Mouse (Mus musculus) urinary bladder, postnatal 36 days (tissue): ENCODE measurements around the gene Aacs.

Experiments
- DNase-seq, 2 experiments: peaks; one replicate each; pipeline ENCODE4 v3.0.0; 2022; ENCODE audit warnings: low spot score in 2 of 2, mixed read lengths in 1 of 2

Gene Aacs

GRCm38 (mm10) chr5:125492379-125493092 is 16.9 kb downstream of the Aacs start:
- no peak for DNase-seq

DNA sequence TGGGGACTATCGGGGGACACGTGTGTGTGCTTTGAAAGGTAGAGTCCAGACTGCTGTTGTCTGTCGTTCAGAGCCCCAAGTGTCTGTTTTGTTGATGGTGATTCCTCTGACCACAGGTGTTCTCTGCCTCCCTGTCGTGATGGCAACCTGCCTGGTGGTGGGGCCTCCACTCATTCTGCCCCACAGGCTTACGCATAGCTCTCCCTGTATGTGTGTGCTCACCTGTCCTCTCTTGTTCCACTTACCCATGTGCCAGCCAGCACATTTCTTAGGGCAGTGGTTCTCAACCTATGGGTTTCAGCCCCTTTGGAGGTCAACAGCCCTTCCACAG is 17.4 kb downstream of the Aacs start:
- DNase-seq = no peak

- peak in 1 of 2 experiments; percentile 61 for DNase-seq
Measured at GRCm38 (mm10) chr5:125495655-125496054, 20.0 kb downstream of the Aacs start.

GRCm38 (mm10) chr5:125497821-125498600 is 22.4 kb downstream of the Aacs start:
- DNase-seq = no peak

DNA sequence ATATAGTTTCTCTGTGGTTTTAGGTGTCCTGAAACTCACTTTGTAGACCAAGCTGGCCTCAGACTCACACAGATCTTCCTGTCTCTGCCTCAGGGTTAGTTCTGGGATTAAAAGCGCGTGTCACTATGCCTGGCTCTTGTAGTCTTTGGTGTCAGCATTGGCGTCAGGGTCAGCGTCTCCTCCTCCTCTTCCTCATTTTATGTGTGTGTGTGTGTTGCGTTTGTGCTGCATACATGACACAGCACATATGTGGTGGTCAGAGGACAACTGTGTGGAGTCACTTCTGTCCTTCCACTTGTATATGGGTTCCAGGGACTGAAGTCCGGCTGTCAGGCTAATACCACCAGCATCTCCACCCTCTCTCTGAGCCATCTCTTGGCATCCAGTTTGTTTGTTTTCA is 25.9 kb downstream of the Aacs start:
- no peak for DNase-seq

- DNase-seq = no peak
Measured at GRCm38 (mm10) chr5:125502186-125502585, 26.6 kb downstream of the Aacs start.

GRCm38 (mm10) chr5:125503628-125504027 is 28.0 kb downstream of the Aacs start:
- DNase-seq = no peak

GRCm38 (mm10) chr5:125504692-125505091 is 29.1 kb downstream of the Aacs start:
- no peak for DNase-seq

DNA sequence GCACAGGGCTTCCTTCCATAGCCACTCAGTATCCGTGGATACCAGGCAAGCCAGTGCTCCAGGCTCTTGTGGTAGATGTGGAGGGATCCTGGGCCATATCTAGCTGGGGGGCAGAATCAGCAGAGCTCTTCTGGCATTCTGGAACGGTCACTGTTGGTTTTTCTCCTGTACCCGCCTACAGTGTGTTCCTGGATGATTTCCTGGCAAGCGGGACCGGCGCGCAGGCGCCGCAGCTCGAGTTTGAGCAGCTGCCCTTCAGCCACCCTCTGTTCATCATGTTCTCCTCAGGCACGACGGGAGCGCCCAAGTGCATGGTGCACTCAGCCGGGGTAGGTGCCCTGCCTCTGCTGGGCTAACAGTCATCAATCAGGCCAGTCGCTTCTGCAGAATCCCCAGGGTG is 30.4 kb downstream of the Aacs start:
- DNase-seq = no peak

DNA sequence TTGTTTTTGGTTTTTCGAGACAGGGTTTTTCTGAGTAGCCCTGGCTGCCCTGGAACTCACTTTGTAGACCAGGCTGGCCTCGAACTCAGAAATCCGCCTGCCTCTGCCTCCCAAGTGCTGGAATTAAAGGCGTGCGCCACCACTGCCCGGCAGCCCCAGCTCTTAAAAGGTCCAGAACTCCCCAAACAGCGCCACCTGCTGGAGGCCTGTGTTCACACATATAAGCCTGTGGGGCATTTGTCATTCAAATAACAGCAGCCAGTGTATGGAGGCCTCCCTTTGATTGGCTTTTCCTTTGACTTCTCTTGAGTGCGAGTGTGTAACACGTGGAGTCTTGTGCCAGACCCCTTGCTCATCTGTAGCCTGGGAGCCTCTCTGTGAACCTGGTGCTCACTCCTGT is 32.0 kb downstream of the Aacs start:
- DNase-seq = no peak

GRCm38 (mm10) chr5:125508006-125508405 is 32.4 kb downstream of the Aacs start:
- no peak for DNase-seq

GRCm38 (mm10) chr5:125509541-125509940 is 33.9 kb downstream of the Aacs start:
- DNase-seq = no peak

DNA sequence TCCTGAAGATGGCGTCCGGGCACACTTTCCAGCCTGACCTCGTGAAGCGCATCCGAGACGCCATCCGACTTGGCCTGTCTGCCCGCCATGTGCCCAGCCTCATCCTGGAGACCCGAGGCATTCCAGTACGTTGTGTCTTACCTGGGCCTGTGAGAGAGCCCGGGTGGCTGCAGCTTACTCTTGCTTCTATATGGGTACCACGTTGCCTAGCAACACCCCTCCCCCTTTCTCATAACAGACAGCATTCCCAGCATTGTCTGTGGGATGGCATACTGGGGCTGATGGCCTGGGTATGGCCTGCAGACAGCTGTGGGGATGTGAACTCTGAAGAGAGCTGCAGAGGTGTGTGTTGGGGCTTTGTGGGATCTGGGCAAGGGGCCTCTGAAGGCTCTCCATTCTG is 39.4 kb downstream of the Aacs start:
- no peak for DNase-seq

GRCm38 (mm10) chr5:125518640-125519039 is 43.0 kb downstream of the Aacs start:
- DNase-seq = no peak

- DNase-seq = no peak
Measured at GRCm38 (mm10) chr5:125520930-125521590, 45.4 kb downstream of the Aacs start.

GRCm38 (mm10) chr5:125523361-125523760 is 47.7 kb downstream of the Aacs start:
- DNase-seq = no peak

- DNase-seq = no peak
Measured at GRCm38 (mm10) chr5:125525516-125525915, 49.9 kb downstream of the Aacs start.

- no peak for DNase-seq
Measured at GRCm38 (mm10) chr5:125526464-125526863, 50.9 kb downstream of the Aacs start.

- DNase-seq = peak; percentile 57 to 58
Measured at GRCm38 (mm10) chr5:125529109-125529508, 53.5 kb downstream of the Aacs start.

GRCm38 (mm10) chr5:125531634-125532033 is 56.0 kb downstream of the Aacs start, which contains the start of gene Tmem132b:
Gene Tmem132b, plus strand, starts transcription at chr5:125531774.
- DNase-seq = no peak

GRCm38 (mm10) chr5:125532191-125532544 is 56.6 kb downstream of the Aacs start:
- no peak for DNase-seq

DNA sequence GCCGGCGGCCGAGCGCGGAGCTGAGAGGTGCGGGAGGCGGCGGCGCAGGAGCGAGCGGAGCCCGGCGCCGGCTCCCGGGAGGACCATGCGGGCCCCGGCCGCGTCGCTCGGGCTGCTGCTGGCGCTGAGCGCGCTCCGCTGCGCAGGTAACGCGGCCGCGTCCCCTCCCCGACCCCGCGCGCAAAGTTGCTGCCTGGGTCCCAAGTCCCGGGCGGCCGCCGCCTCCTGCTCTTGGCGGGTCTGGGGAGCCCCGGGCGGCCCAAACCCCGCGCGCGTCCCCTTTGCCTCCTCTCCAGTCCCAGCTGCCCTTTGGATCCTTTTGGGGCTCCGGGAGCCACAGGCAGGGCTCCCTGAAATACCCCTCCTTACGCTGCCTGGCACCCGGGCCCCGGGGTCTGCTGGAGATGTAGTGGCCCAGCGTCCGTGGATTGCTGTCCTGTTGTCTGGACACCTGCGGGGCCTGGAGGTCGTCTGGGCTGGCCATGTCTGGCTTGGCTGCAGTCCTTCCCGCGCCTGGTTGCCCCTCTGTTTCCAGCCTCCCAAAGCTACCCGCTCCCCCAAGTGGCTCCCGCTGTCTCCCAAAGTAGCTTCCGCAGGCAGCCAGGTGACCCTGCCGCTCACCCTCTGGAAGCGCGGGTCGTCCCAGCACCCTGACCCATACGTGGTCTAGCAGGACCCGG is 57.1 kb downstream of the Aacs start:
- DNase-seq = no peak
